In the genomic region with DNA sequence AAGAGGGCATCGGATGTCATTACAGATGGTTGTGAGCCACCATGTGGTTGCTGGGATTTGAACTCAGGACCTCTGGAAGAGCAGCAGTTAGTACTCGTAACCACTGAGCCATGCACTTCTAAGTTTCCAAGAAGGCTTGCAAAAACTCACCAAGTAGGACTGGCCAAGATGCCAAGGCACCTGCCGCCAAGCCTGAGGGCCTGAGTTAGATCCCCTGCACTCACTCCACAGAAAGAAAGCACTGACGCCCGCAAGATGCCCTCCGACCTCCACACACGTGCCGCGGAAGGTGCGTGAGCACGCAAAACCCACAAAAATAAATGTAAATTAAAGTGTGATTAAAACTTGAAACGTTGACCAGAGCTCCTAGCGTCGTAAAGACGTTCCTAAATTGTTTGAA, we compare ENCODE assay signal across 8 mouse cellular contexts. TPM values are rescaled to one million over a fixed set of nuclear protein-coding genes. Genes with fewer than 3 reads are reported as not detected.
A peak's percentile ranks its signal among the peaks of the same experiment; 100 is the strongest.
DNase-seq lines count a peak whose midpoint lies in the region; ATAC-seq and TF ChIP-seq lines count a peak whose summit lies in the region.

No protein-coding gene starts in this region.

- H3K9ac ChIP-seq in neural tube, embryonic 11.5 days (ENCODE audit: low read length): peak overlapping the region; percentile 50
- H3K9ac ChIP-seq in embryonic facial prominence, embryonic 14.5 days (ENCODE audit: low read depth, low read length): no peak overlapping the region; the same call in 1 of the 2 replicates

- no peaks in the 10 kb centered on the region for H3K36me3 ChIP-seq in neural tube, embryonic 11.5 days (ENCODE audit: control insufficient read depth, insufficient read depth, low read length)
- no peaks in the 10 kb centered on the region for H3K36me3 ChIP-seq in embryonic facial prominence, embryonic 14.5 days (ENCODE audit: control insufficient read depth, insufficient read depth, low read length)

- no peak for DNase-seq in neural tube, embryonic 11.5 days (ENCODE audit: low spot score)
- no peak for DNase-seq in neural tube, embryonic 10.5 days (ENCODE audit: extremely low spot score, low spot score)
- DNase-seq in embryonic facial prominence, embryonic 14.5 days (ENCODE audit: low spot score): no peak
- DNase-seq in kidney, postnatal 36 days: peak; percentile 12 to 48
- DNase-seq in frontal cortex, postnatal 14 days (ENCODE audit: low spot score in 2 of 2): no peak
- DNase-seq in embryo, embryonic 11 days: no peak
- DNase-seq in spleen, postnatal 4 days (ENCODE audit: low spot score in 2 of 2): no peak

- H3K27me3 ChIP-seq in neural tube, embryonic 11.5 days (ENCODE audit: control insufficient read depth, insufficient read depth, low read length): no peaks in the 10 kb centered on the region
- no peaks in the 10 kb centered on the region for H3K27me3 ChIP-seq in embryonic facial prominence, embryonic 14.5 days (replicated peaks; ENCODE audit: control insufficient read depth, insufficient read depth, low read length)

- no peaks in the 10 kb centered on the region for H3K9me3 ChIP-seq in neural tube, embryonic 11.5 days (ENCODE audit: control insufficient read depth, low read length)
- no peaks in the 10 kb centered on the region for H3K9me3 ChIP-seq in embryonic facial prominence, embryonic 14.5 days (ENCODE audit: control insufficient read depth, low read length)

- TF ChIP-seq CTCF in olfactory bulb, adult 2 months (IDR thresholded peaks at IDR 0.05; ENCODE audit: insufficient read depth, low read depth, low read length): no peak

- H3K4me1 ChIP-seq in neural tube, embryonic 11.5 days (ENCODE audit: control insufficient read depth, insufficient read depth, low read length): peaks cover 7% of the 10 kb centered on the region; the same call in 1 of the 2 replicates
- H3K4me1 ChIP-seq in embryonic facial prominence, embryonic 14.5 days (ENCODE audit: control insufficient read depth, insufficient read depth, low read length): peaks cover 14% of the 10 kb centered on the region
- peaks cover 10% of the 10 kb centered on the region; the same call in 1 of the 2 replicates for H3K4me1 ChIP-seq in olfactory bulb, adult 2 months (ENCODE audit: control insufficient read depth, insufficient read depth, low read length)

- peak overlapping the region; percentile 31; the same call in 1 of the 2 replicates for H3K27ac ChIP-seq in neural tube, embryonic 11.5 days (ENCODE audit: low read depth, low read length)
- no peak overlapping the region for H3K27ac ChIP-seq in embryonic facial prominence, embryonic 14.5 days (replicated peaks; ENCODE audit: low read depth, low read length)
- H3K27ac ChIP-seq in olfactory bulb, adult 2 months (ENCODE audit: insufficient read depth, low read depth, low read length): no peak overlapping the region

- TF ChIP-seq POLR2A in olfactory bulb, adult 2 months (IDR thresholded peaks at IDR 0.05; ENCODE audit: insufficient read depth, low read depth, low read length): no peak

- 32% methylated on average over 15 of the region's 15 CpGs for WGBS in neural tube, embryonic 11.5 days
- 24% methylated on average over 15 of the region's 15 CpGs for WGBS in embryonic facial prominence, embryonic 14.5 days
- 20% methylated on average over 15 of the region's 15 CpGs for WGBS in olfactory bulb, adult 2 months

- H3K4me3 ChIP-seq in neural tube, embryonic 11.5 days (ENCODE audit: low read depth, low read length): peak overlapping the region; percentile 91
- H3K4me3 ChIP-seq in embryonic facial prominence, embryonic 14.5 days (ENCODE audit: low read depth, low read length): peak overlapping the region; percentile 87
- H3K4me3 ChIP-seq in olfactory bulb, adult 2 months (ENCODE audit: insufficient read depth, low read depth, low read length): peak overlapping the region; percentile 68

- H3K4me2 ChIP-seq in neural tube, embryonic 11.5 days (ENCODE audit: low read depth): peak overlapping the region; percentile 88
- peak overlapping the region; percentile 90 for H3K4me2 ChIP-seq in embryonic facial prominence, embryonic 14.5 days (ENCODE audit: low read depth, low read length)

- ATAC-seq in neural tube, embryonic 11.5 days (ENCODE audit: insufficient read depth, low FRiP score, low TSS enrichment): no peak; the same call in 1 of the 2 replicates
- ATAC-seq in embryonic facial prominence, embryonic 14.5 days (ENCODE audit: low read depth): no peak

RNA-seq across cellular contexts. Expression of a gene that starts 0.6 kb away (rescaled TPM):
- 52.5 and 53.5 TPM in 2 replicates for polyA plus RNA-seq in neural tube, embryonic 11.5 days (2014; fragmentation: Nextera tagmentation; extraction: Ambion mirVana)
- 58.8 and 61.2 TPM in 2 replicates for polyA plus RNA-seq in embryonic facial prominence, embryonic 14.5 days (2014; fragmentation: Nextera tagmentation; extraction: Ambion mirVana)
- polyA plus RNA-seq in olfactory bulb, adult 2 months (2012; ENCODE audit: insufficient read depth, insufficient read length, low replicate concordance, missing spikeins): not detected in 2 replicates

RNA-seq across cellular contexts. Expression of a gene that starts 13.2 kb away (rescaled TPM):
- 4.1 and 5.3 TPM in 2 replicates for polyA plus RNA-seq in neural tube, embryonic 11.5 days (2014; fragmentation: Nextera tagmentation; extraction: Ambion mirVana)
- polyA plus RNA-seq in embryonic facial prominence, embryonic 14.5 days (2014; fragmentation: Nextera tagmentation; extraction: Ambion mirVana): 2.2 and 3.6 TPM in 2 replicates
- polyA plus RNA-seq in olfactory bulb, adult 2 months (2012; ENCODE audit: insufficient read depth, insufficient read length, low replicate concordance, missing spikeins): not detected in 2 replicates

Comparison
In these comparisons a context has a peak if more than half of its experiments do, and no peak if none do; other contexts are left out.
1. DNase-seq: peak in kidney, postnatal 36 days (2 of 2); none in neural tube, embryonic 11.5 days (single experiment), neural tube, embryonic 10.5 days (single experiment), embryonic facial prominence, embryonic 14.5 days (single experiment), frontal cortex, postnatal 14 days (0 of 2), embryo, embryonic 11 days (single experiment) and spleen, postnatal 4 days (0 of 2).
2. RNA of a gene that starts 0.6 kb away (polyA plus RNA-seq): 58.8 to 61.2 TPM in embryonic facial prominence, embryonic 14.5 days and 52.5 to 53.5 TPM in neural tube, embryonic 11.5 days; not detected in olfactory bulb, adult 2 months; every median in the first group is over 10 times any median in the second.
3. Peak in every context shown above with its lines, with median percentiles within 50 percentile points of each other: H3K4me3 ChIP-seq.